Mouse (Mus musculus) liver, postnatal 0 days (tissue): ENCODE measurements around the gene Stx8. TPM values are rescaled to one million over a fixed set of nuclear protein-coding genes. Genes with fewer than 3 reads are reported as not detected.
A peak's percentile ranks its signal among the peaks of the same experiment; 100 is the strongest.

Experiments used
- ATAC-seq: fragments of 200-750 bp; cut with Nextera tagmentation; 2 replicates; pipeline ENCODE4 v1.8.0; 2017; ENCODE audit warnings: mild to moderate bottlenecking, moderate library complexity
- DNase-seq: peaks from one replicate; pipeline ENCODE4 v3.0.0-alpha.2; 2016
- H3K27ac ChIP-seq: fragments of 300-500 bp; sonication (generic); 2 replicates; pipeline ENCODE4 v1.5.1; 2014; ENCODE audit warnings: antibody characterized with exemption, moderate library complexity, mild to moderate bottlenecking, low read depth
- H3K27me3 ChIP-seq: fragments of 300-500 bp; sonication (generic); 2 replicates; pipeline ENCODE4 v1.6.1; 2014; ENCODE audit warnings: low read length, control low read depth, mixed read lengths; ENCODE audit not compliant: insufficient read depth
- H3K36me3 ChIP-seq: fragments of 300-500 bp; sonication (generic); replicated peaks from 2 replicates; pipeline ENCODE4 v1.6.1; 2014; ENCODE audit warnings: mild to moderate bottlenecking, control low read depth, low read length, moderate library complexity, mixed read lengths; ENCODE audit not compliant: insufficient read depth
- H3K4me1 ChIP-seq: fragments of 300-500 bp; sonication (generic); 2 replicates; pipeline ENCODE4 v1.6.1; 2014; ENCODE audit warnings: antibody characterized with exemption, mild to moderate bottlenecking, control low read depth; ENCODE audit not compliant: insufficient read depth
- H3K4me2 ChIP-seq: fragments of 300-500 bp; sonication (generic); 2 replicates; pipeline ENCODE4 v1.6.1; 2014; ENCODE audit warnings: low read depth, mild to moderate bottlenecking, low read length, moderate library complexity, mixed read lengths
- H3K4me3 ChIP-seq: fragments of 300-500 bp; sonication (generic); 2 replicates; pipeline ENCODE4 v1.5.1; 2014; ENCODE audit warnings: low read depth, low read length
- H3K9ac ChIP-seq: fragments of 300-500 bp; sonication (generic); replicated peaks from 2 replicates; pipeline ENCODE4 v1.6.1; 2014; ENCODE audit warnings: mild to moderate bottlenecking, moderate library complexity
- H3K9me3 ChIP-seq: fragments of 300-500 bp; sonication (generic); 2 replicates; pipeline ENCODE4 v1.6.1; 2016; ENCODE audit warnings: mild to moderate bottlenecking, control low read depth, low read length, mixed read lengths
- CTCF ChIP-seq: sonication (generic); IDR thresholded peaks from 2 replicates; pipeline ENCODE4 v1.5.1; 2016; ENCODE audit warnings: antibody characterized with exemption, low read depth
- EP300 ChIP-seq: IDR thresholded peaks from 2 replicates; pipeline ENCODE4 v1.6.1; 2016; ENCODE audit warnings: antibody characterized with exemption, low read depth, mild to moderate bottlenecking
- WGBS: fragments of 180-500 bp; shearing (Covaris S2); extraction: QIAGEN DNeasy Blood & Tissue Kit; methylation state at CpG from one replicate; pipeline ENCODE4 v1.1.7; 2014; ENCODE audit not compliant: insufficient replicate concordance; 5-methylcytosine and 5-hydroxymethylcytosine counted together
- polyA plus RNA-seq: library from polyadenylated mRNA; unstranded; fragments of >200 nt; fragmentation: Nextera tagmentation; extraction: Ambion mirVana; gene quantifications from 2 replicates; pipeline ENCODE4 v1.2.1, GENCODE M21; 2015

The Stx8 gene
- polyA plus RNA-seq, 1 experiment from 2014 or later, result 27.4 TPM

GRCm38 (mm10) chr11:67948229-67948628, 17.8 kb upstream of the Stx8 start:
- 50% methylated on average over 3 of the region's 3 CpGs for WGBS
- Histone ChIP-seq H3K27me3 (0 out of 2 replicates have a peak, but pooled peaks cover 2% of the 10 kb centered on the region), H3K9me3 (no peaks in the 10 kb centered on the region), H3K27ac (no peak overlapping the region), H3K9ac (no peak overlapping the region), H3K4me1 (no peaks in the 10 kb centered on the region), H3K4me2 (no peak overlapping the region), H3K4me3 (no peak overlapping the region), H3K36me3 (no peaks in the 10 kb centered on the region)
- no peak for TF ChIP-seq EP300
- ATAC-seq, result no peak
- DNase-seq, result no peak

DNA sequence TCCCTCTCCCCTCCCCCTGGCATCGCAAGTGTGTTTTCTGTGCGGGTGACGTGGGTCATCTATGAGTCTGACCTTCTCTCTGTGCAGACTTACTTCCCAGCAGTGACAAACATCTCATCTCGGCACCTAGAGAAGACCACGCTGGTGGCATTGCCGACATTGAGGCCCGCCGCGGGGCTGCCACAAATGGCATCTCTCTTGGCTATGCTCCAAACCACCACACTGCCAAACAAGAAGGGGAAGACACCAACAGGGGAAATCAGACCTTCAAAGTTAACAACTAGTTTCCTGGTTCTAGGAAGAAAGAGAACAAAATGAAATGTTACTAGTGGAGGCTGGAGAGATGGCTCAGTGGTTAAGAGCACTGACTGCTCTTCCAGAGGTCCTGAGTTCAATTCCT, 16.5 kb upstream of the Stx8 start:
- no peak overlapping the region for H3K4me3 ChIP-seq
- no peak overlapping the region for H3K27ac ChIP-seq
- WGBS, result 61% methylated on average over 9 of the region's 9 CpGs
- no peaks in the 10 kb centered on the region for H3K4me1 ChIP-seq
- H3K27me3 ChIP-seq, result 0 out of 2 replicates have a peak, but pooled peaks cover 2% of the 10 kb centered on the region
- DNase-seq (no peak), ATAC-seq (no peak)
- no peak overlapping the region for H3K9ac ChIP-seq
- no peaks in the 10 kb centered on the region for H3K9me3 ChIP-seq
- no peak overlapping the region for H3K4me2 ChIP-seq
- TF ChIP-seq CTCF (no peak), EP300 (no peak)
- H3K36me3 ChIP-seq, result no peaks in the 10 kb centered on the region

DNA sequence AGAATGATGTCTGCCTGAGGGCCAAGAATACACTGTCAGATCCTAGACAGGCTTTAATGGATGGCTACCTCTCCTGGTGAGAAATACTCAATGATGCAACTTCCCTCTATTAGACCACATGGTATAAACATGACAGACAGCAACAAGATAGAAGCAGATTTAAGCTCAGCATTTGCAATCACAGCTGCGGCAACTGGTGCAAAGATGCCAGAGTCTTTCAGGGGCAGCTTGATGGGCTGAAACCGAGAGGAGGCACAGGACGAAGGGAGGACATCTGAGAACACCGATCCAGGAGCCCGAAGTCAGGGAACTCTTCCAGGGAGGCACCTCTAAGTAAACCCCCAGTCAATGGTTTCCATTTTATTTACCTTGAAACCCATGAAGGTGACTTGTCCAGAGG, 12.4 kb upstream of the Stx8 start:
- TF ChIP-seq EP300 (no peak), CTCF (no peak)
- Histone ChIP-seq H3K9ac (no peak overlapping the region), H3K9me3 (no peaks in the 10 kb centered on the region), H3K36me3 (no peaks in the 10 kb centered on the region), H3K4me1 (no peaks in the 10 kb centered on the region), H3K27ac (no peak overlapping the region), H3K4me2 (no peak overlapping the region), H3K27me3 (no peaks in the 10 kb centered on the region), H3K4me3 (no peak overlapping the region)
- WGBS, result 67% methylated on average over 5 of the region's 5 CpGs
- DNase-seq, result no peak
- ATAC-seq, result no peak

DNA sequence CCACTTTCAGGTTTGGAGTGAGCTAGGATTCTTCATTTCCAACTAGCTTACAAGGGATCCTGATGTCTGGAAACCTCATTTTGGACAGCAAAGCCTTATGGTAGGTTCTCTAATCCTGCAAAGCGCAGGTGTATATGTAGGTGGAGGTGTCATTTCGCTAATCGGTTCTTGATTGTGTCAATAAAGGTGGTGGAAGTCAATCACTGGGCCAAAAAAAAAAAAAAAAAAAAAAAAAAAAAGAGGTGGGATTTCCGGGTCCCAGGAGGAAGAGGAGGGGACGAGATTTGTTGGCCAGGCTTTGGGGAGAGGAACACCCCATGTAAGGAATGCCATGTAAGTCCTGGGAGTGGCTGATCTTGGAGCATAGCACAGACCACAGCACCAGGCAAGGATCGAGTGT, 11.6 kb upstream of the Stx8 start:
- ATAC-seq (no peak), DNase-seq (no peak)
- 71% methylated on average over 6 of the region's 6 CpGs for WGBS
- no peak for TF ChIP-seq CTCF
- no peak for TF ChIP-seq EP300
- H3K4me1 ChIP-seq, result no peaks in the 10 kb centered on the region
- no peak overlapping the region for H3K4me3 ChIP-seq
- no peaks in the 10 kb centered on the region for H3K36me3 ChIP-seq
- no peak overlapping the region for H3K4me2 ChIP-seq
- no peaks in the 10 kb centered on the region for H3K27me3 ChIP-seq
- H3K27ac ChIP-seq, result no peak overlapping the region
- H3K9me3 ChIP-seq, result no peaks in the 10 kb centered on the region
- H3K9ac ChIP-seq, result no peak overlapping the region

DNA sequence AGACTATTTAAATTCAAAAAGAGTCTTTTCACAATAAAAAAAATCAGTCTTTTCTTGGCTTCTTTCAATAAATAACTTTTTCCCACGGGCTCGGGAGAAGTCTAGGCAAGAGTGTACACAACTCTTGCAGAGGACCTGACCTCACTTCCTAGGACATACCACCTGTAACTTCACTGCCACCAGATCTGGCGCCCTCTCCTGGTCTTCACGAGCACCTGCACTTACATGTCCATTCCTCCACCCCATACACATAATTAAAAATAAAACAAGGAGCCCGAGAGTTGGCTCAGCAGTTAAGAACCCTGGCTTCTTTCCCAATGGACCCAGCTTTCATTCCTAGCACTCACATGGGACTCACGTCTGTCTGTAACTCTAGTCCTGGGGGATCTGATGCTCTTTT, 1.9 kb upstream of the Stx8 start:
- Histone ChIP-seq H3K9me3 (no peaks in the 10 kb centered on the region), H3K4me3 (no peak overlapping the region), H3K36me3 (no peaks in the 10 kb centered on the region), H3K27me3 (no peaks in the 10 kb centered on the region), H3K4me1 (peaks cover 6% of the 10 kb centered on the region; the same call in 1 of the 2 replicates), H3K4me2 (no peak overlapping the region), H3K9ac (no peak overlapping the region), H3K27ac (no peak overlapping the region)
- no peak for TF ChIP-seq EP300
- peak; percentile 47 for TF ChIP-seq CTCF
- ATAC-seq (no peak), DNase-seq (no peak)
- WGBS, result 62% methylated on average over 6 of the region's 6 CpGs

DNA sequence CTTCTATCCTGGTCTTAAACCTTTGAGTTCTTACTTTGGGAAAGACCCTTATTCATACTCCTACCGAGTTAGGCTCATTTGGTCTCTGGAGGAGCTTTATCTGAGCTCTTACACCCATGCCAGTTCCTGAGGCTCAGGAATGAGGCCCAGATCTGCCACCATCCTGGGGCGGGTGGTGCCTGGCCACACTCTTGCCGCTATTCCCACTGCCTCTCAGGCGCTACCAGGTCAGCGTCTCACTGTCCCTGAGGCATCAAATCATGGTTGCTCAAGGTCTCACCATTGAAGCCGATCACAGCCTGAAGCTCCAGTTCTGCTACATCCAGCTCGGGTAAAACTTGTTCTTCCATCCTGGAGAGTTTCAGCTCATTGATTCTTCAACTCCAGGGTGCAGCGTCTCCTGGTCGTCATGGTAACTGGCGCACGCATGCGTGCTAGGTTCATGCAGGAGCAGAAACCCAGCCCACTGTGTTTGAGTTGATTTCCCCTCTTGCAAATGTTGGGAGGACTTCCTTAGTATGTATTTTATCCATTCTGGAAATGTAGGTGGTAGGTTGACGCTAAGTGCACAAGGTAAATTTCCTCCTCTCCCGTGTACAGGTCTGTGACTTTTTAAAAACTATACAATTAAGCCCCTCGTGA, 630 bp upstream of the Stx8 start, which contains the start of gene Cfap52:
TSS of gene Cfap52 (minus strand) at position 410 of the 642 bp plus-strand sequence.
- ATAC-seq (peak; percentile 64), DNase-seq (peak; percentile 89)
- Histone ChIP-seq H3K27me3 (no peaks in the 10 kb centered on the region), H3K4me1 (peaks cover 6% of the 10 kb centered on the region; the same call in 1 of the 2 replicates), H3K4me2 (peak within 1 kb of the TSS; percentile 69), H3K9ac (peak within 1 kb of the TSS; percentile 73), H3K27ac (peak within 1 kb of the TSS; percentile 45), H3K36me3 (peaks cover 5% of the 10 kb centered on the region; the same call in 1 of the 2 replicates), H3K9me3 (no peaks in the 10 kb centered on the region), H3K4me3 (peak within 1 kb of the TSS; percentile 76)
- TF ChIP-seq CTCF (no peak), EP300 (no peak)
- 7% methylated on average over 15 of the region's 15 CpGs for WGBS
